Mouse (Mus musculus) inflammation-experienced regulatory T-cells (primary cell): ENCODE measurements around the gene Afap1. TPM values are rescaled to one million over a fixed set of nuclear protein-coding genes. Genes with fewer than 3 reads are reported as not detected.

Source experiments
- polyA plus RNA-seq, 2 experiments: library from polyadenylated mRNA; unstranded; fragments of 100-300 nt; shearing (Covaris generic); gene quantifications; one replicate each; pipeline ENCODE4 v1.2.1; 2017

Afap1 gene
- polyA plus RNA-seq = 1 to 10 TPM; 6.9 to 8.9 TPM

GRCm38 (mm10) chr5:35893093-35893804 is at the start of gene Afap1:
Gene Afap1 (plus strand): TSS chr5:35893319.

Other genes with a start within 250 kb of the Afap1 start
- gene Htra3, start 213.5 kb upstream of the Afap1 start, polyA plus RNA-seq = 1 to 10 TPM in 1 of 2 experiments, under 1 TPM in 1; 0.25 to 1.1 TPM
- 1 to 10 TPM; 2.6 to 6.4 TPM for gene Sh3tc1, start 153.3 kb upstream of the Afap1 start, polyA plus RNA-seq
- 1 to 10 TPM; 3.0 to 8.2 TPM for gene Ablim2, start 135.4 kb upstream of the Afap1 start, polyA plus RNA-seq